Mouse (Mus musculus) thymus, postnatal 0 days (tissue): Measurements from ENCODE around the gene Vav2. TPM values are rescaled to one million over a fixed set of nuclear protein-coding genes. Genes with fewer than 3 reads are reported as not detected.

Source experiments
- DNase-seq: peaks from one replicate; pipeline ENCODE4 v3.0.0-alpha.2; 2015; ENCODE audit warnings: low spot score
- polyA plus RNA-seq: library from polyadenylated mRNA; unstranded; fragments of >200 nt; fragmentation: Nextera tagmentation; extraction: Ambion mirVana; gene quantifications from 2 replicates; pipeline ENCODE4 v1.2.1, GENCODE M21; 2015

Gene Vav2
- polyA plus RNA-seq, 1 experiment from 2014 or later: 7.9 TPM

GRCm38 (mm10) chr2:27371450-27371849 lies 55.4 kb downstream of the Vav2 start:
- DNase-seq: no peak

DNA sequence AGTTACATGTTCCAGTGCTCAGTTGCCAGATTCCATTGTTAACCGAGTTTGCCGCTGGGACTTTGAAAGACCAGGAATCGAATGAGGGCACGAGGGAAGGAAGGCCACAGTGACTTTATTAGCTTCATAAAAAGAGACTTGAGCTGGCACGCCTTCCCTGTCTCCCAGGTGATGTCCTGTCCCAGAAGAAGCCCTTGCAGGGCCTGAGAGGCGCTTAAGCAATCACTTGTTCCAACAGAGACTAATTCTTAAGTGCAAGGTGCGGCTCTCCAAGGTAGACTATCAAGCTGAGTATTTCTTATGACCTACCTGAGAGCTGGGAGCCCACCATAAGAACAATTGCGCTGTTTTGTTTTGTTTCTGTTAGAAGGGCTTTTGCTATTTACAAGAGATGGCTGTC lies 57.9 kb downstream of the Vav2 start:
- DNase-seq: no peak

- no peak for DNase-seq
Measured at GRCm38 (mm10) chr2:27365296-27365695, 61.5 kb downstream of the Vav2 start.

- no peak for DNase-seq
Measured at GRCm38 (mm10) chr2:27361786-27362185, 65.0 kb downstream of the Vav2 start.

- DNase-seq: no peak
Measured at GRCm38 (mm10) chr2:27358461-27358860, 68.4 kb downstream of the Vav2 start.

DNA sequence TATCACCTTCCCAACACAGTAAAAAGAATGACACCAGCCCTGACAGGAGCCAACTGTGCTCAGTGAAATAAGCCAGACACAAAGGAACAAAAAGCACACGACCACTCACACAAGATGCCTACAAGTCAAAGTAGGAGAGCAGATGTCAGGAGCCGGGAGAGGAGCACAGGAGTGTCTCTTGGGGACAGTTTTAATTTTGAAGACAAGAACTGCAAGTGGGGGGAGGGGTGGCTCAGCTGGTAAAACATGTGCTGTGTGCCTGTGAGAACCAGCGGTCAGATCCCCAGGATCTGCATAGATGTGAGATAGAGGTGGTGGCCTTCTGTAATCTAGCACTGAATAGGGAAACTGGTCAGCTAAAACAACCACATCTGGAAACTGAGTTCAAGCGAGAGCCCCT lies 71.1 kb downstream of the Vav2 start:
- no peak for DNase-seq

GRCm38 (mm10) chr2:27354610-27355211 lies 72.1 kb downstream of the Vav2 start:
- DNase-seq: no peak

DNA sequence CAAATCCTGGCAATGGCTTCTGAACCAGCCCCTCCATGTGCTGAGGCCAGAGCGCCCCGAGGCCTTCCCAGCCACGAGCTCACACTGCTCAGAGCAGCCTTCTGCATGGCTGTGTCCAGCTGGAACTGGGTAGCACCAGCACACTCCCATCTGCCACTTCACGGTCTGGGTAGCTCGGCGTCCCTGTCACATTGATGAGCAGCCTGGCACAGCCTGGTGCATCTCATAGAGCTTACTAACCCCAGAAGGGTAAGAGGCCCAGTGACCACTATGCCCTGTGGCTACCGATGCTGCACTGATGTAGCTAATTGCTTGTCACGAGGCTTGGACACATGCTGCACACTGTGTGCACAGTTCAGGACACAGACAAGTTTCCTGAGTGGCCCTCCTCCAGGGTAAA lies 74.1 kb downstream of the Vav2 start:
- no peak for DNase-seq

- no peak for DNase-seq
Measured at GRCm38 (mm10) chr2:27350371-27350770, 76.5 kb downstream of the Vav2 start.

DNA sequence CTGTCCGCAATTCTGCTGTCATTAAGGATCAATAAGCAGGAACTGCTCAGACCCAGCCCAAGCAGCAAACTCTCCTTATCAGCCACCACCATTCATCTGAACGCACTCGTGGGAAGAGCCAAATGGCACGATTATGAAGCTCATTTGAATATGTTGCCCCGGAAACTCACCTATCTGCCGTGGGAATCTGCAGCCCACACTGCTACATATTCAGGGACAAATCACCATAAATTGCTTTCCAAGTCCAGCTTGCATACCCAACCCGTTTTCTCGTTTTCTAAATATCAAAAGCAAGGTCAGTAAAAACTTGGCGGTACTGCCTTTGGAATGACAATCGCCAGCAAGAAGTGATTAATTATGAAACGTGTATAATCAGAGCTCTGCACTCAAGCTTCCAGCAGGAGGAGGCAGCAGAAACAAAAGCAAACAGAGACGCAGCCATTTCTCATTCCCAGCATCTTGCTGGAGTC lies 82.8 kb downstream of the Vav2 start:
- DNase-seq: no peak

DNA sequence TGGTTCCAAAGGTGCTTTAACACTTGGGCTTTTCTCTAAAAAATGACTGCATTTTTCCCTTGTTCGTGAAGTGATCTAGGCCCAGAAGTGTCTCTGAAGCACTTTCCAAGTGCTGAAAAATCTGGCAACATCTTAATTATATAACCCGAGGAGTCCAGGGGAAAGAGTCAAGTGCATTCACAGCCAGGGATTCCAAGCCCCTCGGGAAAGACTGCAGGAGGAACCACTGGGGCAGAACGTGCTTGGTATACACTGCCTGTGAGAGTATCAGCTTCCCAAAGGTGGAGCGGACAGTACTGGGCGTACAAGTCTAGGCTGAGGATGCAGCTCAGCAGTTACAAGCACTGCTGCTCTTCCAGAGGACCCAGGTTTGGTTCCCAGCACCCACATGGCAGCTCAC lies 86.2 kb downstream of the Vav2 start:
- no peak for DNase-seq

DNA sequence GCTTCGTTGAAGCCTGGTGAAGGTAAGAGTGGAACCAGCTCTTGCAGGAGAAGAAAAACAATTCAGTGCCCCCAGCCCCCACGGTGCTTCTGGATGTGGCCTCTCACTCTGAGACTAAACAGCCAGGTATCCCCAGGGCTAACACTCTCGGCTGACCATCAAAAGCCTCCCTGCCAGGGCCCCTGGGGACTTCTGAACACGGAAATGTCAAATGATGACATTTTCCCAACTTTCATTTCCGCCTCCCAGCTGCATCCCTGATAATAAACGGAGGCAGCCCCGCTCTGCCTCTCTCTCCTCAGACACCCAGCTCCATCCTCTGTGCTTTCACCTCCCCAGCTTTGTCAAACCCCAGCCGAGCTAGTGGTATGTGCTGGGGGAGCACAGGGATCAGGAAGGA lies 87.8 kb downstream of the Vav2 start:
- DNase-seq: no peak

DNA sequence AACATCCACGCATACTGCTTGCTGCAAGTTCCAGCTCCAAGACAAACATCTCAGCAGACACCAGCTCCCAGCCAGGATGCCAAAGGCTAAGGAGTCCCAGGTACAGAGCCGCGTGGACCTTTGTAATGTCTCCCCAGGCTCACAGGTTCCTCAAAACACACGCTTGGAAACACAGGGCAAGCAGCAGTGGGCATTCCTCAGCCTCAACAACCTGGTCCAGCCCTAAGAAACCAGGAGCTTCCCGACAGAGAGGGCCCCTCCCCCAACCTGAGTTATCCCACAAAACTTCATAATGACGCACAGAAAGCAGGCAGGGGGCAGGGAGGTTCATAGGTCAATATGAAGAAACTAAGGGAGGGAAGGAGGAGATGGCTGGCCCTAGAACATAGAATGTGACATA lies 89.6 kb downstream of the Vav2 start:
- DNase-seq: no peak

- peak; percentile 16 for DNase-seq
Measured at GRCm38 (mm10) chr2:27336600-27336999, 90.2 kb downstream of the Vav2 start.

DNA sequence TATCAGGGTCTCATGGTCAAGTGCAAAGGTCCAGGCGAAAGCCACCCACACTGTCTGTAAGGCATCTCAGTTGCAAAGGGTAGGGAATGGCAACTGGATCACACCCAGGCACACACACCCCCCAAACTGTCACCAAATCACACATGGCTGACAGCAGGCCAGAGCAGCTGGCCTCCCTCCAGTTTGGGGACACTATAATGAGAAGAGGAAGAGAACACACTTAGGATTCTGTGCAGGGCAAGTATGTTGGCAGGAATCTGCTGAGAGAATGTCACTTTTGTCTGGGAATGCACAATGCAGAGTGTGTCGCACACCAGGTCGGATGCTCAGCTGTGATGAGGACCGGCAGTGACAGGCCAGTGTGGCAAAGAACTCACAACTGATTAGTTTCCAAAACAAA lies 92.0 kb downstream of the Vav2 start:
- DNase-seq: no peak

DNA sequence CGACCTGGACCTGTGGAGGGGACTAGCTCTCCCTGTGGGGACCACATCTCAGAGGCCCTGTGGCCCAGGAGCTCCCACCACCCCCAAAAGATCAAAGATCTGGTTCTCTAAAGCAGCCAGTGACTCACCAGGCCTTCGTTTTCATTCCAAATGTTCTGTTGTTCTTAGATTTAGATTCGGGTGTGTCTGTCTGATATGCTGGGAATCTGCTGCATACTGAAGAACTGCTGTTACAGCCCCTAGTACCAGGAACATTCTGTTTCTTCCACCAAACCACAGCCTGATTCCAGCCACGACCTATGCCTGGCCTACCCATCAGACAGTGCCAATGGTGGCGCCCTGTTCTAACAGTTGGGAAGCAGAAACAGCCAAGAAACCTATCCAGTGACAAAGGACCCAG lies 95.3 kb downstream of the Vav2 start:
- DNase-seq: no peak

DNA sequence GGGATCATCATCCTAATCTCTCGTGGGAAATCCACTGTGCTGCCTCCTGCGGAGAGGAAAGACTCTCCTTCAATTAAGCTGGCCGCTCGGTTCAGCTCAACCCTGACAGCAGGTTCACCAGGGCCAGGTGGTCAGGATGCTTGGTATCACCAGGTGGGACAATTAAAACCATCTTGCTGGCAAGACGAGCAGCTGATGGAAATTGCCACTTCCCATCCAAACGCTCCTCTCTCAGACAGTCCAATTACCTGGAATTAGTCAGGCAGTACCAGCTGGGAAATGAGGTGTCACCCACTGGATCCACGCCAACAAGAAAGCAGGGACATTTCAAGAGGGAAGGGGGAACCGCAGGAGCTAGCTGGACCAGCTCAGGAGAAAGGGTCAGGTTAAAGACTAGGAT lies 96.4 kb downstream of the Vav2 start:
- DNase-seq: no peak

DNA sequence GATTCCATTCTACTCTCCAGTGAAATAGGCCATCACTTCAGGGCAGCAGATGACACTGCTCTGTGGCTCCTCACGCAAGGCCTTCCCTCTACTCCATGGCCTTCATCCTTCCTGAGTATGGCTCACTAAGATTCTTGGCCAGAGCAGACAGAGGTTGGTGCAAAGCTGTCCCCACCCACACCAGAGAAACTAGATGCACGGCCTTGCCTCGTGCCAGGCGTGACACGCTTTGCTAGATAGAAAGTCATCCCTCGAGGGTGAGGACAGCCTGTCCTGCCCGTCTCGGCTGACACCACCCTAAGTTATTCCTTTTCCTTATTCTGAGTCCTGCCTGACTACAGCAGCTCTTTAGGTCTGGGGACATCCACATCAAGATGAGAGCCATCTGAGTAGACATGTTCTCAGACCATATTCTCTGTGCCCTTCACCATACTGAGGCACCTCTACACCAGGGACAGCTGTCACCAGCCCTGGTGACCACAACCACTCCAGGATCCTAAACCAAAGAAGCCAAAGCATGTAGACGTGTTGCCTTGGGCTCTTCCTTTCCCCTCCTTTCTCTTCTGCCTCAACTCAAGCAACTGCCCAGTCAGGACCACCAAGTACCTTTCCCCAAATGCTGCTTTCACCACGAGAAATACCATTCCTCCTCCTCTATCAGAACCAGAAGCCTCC lies 97.3 kb downstream of the Vav2 start:
- DNase-seq: no peak

DNA sequence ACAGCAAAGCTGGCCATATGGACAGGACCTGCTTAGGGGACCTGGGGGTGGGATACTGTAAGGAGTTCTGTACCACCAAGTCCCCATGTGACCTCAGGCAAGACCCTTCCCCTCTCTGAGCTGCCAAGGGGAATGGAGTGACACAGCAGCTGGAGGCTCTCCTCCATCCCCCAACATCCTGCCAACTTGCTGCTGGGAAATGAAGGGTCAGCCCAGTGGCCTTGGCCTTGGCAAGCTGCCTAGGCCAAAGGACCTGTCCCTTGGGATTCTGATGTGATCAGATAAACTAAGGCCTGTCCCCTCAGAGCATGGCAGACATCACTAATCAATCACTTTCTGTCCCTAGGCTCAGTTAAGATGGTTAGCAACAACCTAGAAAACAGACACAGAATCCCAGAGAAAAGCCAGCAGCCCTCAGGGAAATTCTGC lies 98.2 kb downstream of the Vav2 start:
- DNase-seq: no peak

- no peak for DNase-seq
Measured at GRCm38 (mm10) chr2:27327886-27328285, 98.9 kb downstream of the Vav2 start.

GRCm38 (mm10) chr2:27327076-27327475 lies 99.8 kb downstream of the Vav2 start:
- DNase-seq: no peak

DNA sequence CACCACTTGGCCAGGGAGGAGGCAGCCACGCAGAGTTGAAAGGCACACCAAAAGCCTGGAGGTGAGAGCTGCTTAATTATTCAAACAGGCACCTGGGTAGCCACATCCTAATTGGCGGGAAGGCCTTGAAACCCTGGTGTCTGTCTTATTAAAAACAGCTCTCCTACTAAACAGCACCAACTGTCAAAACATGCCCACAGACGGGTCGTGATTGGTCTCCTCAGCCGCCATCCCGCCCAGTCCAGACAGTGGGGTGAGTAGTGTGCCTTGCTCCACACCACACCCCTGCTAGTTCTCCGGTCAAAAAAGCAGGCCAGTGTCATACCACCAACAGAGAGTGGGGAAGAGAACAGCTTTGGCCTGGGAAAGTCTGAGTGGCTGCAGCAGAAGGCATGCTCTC lies 100.5 kb downstream of the Vav2 start:
- no peak for DNase-seq

GRCm38 (mm10) chr2:27324690-27325089 lies 102.1 kb downstream of the Vav2 start:
- no peak for DNase-seq
